Mouse (Mus musculus) lung, adult 2 months (tissue): ENCODE measurements at regions not wholly inside any gene's neighbourhood (a gene's known extent, or its start where the extent isn't known, plus 50 kb on each side); places are given as distances from the start of the nearest gene placed in this dataset.
A peak's percentile ranks its signal among the peaks of the same experiment; 100 is the strongest.
"Not testable (repeated sequence)": the region's sequence is repeated elsewhere in the genome, so short reads cannot be mapped to it uniquely, and the experiment has no call there.

Source experiments
- DNase-seq: peaks from one replicate; pipeline ENCODE4 v3.0.0; 2022
- H3K4me1 ChIP-seq: fragments of 200-500 bp; 2 replicates; pipeline ENCODE4 v1.6.1; 2011; ENCODE audit warnings: low read length; ENCODE audit not compliant: control insufficient read depth, insufficient read depth
- H3K4me3 ChIP-seq: fragments of 200-500 bp; replicated peaks from 2 replicates; pipeline ENCODE3; 2011; ENCODE audit warnings: low read depth, mild to moderate bottlenecking, control low read depth, low read length; ENCODE audit errors: extremely low read depth
- CTCF ChIP-seq: fragments of 200-500 bp; IDR thresholded peaks from 2 replicates; pipeline ENCODE4 v1.5.1; 2011; ENCODE audit warnings: mild to moderate bottlenecking, low read length, control low read depth; ENCODE audit not compliant: insufficient read depth
- POLR2A ChIP-seq: fragments of 200-500 bp; IDR thresholded peaks from 2 replicates; pipeline ENCODE4 v1.6.1; 2011; ENCODE audit warnings: low read depth, mild to moderate bottlenecking, control low read depth, low read length, borderline replicate concordance; ENCODE audit errors: extremely low read depth
- WGBS: fragments of 180-500 bp; shearing (Covaris S2); methylation state at CpG from one replicate; pipeline ENCODE4 v1.1.7; 2018; 5-methylcytosine and 5-hydroxymethylcytosine counted together

DNA sequence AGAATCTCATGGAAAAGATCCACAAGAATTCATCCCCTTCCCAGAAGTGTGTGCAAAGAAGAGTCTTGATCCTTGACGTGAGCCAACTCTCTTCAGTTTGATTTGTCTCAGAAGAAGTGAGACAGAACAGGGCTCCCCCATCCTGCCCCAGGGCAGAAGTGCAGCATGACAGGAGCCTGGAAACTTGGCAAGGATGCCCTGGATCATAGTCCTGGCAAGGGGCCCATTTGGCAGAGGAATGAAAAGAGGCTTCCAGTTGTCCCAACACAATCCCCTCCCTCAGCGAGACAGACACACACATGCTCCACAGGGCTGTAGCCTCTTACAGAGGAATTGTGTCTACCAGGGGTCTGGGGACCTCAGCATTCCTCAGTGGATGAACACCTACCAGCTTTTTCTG, 102.7 kb downstream of the Ptpn20 start:
- no peak for TF ChIP-seq CTCF
- TF ChIP-seq POLR2A, result no peak
- Histone ChIP-seq H3K4me1 (0 out of 2 replicates have a peak, but pooled peaks cover 3% of the 10 kb centered on the region), H3K4me3 (no peak overlapping the region)
- DNase-seq, result no peak
- 31% methylated on average over 2 of the region's 2 CpGs for WGBS

- 73% methylated on average over 2 of the region's 2 CpGs for WGBS
- TF ChIP-seq POLR2A (no peak), CTCF (no peak)
- no peak overlapping the region for H3K4me3 ChIP-seq
- DNase-seq, result no peak
- H3K4me1 ChIP-seq, result no peaks in the 10 kb centered on the region
Measured at GRCm38 (mm10) chr14:33694224-33694623, 105.2 kb downstream of the Ptpn20 start.

DNA sequence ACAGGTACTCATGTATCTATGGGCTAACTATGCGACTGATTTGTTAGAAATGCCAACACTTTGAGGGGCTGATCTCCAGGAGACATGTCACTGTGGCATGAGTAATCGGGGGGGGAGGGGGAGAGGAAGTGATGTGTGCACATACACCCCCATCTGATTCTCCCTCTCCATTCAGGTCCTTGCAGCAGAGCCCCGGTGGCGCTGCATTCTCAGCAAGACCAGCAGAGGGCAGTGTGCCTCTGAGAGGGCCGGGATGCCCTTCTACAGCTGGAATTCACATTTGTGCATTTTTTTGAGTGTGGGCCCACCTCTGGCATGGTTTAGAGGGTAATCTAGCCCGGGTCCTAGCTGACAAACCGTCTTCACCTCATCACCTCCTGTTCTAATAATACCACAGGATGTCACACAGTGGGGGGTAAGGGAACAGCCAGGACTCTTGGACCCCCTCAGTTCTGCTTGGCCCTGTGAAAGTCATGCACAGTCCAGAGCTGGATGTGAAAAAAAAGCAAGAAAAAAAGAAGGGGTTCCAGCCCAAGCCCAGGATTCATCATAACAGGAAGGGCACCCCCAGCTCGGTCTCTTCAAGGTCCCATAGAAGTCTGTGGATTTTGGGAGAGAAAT, 106.5 kb downstream of the Ptpn20 start:
- WGBS, result 14% methylated on average over 8 of the region's 8 CpGs
- DNase-seq, result peak; percentile 64
- peak; percentile 81 for TF ChIP-seq CTCF
- TF ChIP-seq POLR2A, result no peak
- Histone ChIP-seq H3K4me3 (no peak overlapping the region), H3K4me1 (no peaks in the 10 kb centered on the region)

DNA sequence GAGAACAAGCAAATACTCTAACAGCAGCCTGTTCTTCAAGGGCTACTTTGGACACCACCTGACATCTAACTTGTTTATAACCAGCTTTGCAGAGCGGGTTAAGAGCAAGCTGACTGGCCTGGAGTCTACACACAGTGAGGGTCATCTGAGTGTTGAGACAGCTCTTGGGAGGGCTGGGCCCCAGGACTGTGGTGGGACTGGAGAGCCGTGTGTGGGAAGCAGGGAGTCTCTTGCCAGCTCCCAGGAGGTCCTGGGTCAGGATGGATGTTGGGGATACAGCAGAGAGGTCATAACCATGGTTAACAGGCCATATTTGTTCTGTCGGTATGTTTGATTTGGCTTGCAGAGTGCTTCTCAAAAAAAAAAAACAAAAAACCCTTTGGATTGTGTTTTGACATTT, 107.8 kb downstream of the Ptpn20 start:
- 60% methylated on average over 3 of the region's 3 CpGs for WGBS
- Histone ChIP-seq H3K4me3 (no peak overlapping the region), H3K4me1 (no peaks in the 10 kb centered on the region)
- DNase-seq, result no peak
- TF ChIP-seq POLR2A (no peak), CTCF (no peak)

GRCm38 (mm10) chr14:33699777-33700438, 110.9 kb downstream of the Ptpn20 start:
- no peak overlapping the region for H3K4me3 ChIP-seq
- TF ChIP-seq CTCF (no peak), POLR2A (no peak)
- no peak for DNase-seq
- 85% methylated on average over 13 of the region's 13 CpGs for WGBS
- H3K4me1 ChIP-seq, result no peaks in the 10 kb centered on the region

- no peak for DNase-seq
- H3K4me3 ChIP-seq, result no peak overlapping the region
- no peaks in the 10 kb centered on the region for H3K4me1 ChIP-seq
- 74% methylated on average over 6 of the region's 6 CpGs for WGBS
- TF ChIP-seq POLR2A (no peak), CTCF (no peak)
Measured at GRCm38 (mm10) chr14:33707661-33708297, 118.8 kb downstream of the Ptpn20 start.

- DNase-seq, result no peak
- Histone ChIP-seq H3K4me1 (no peaks in the 10 kb centered on the region), H3K4me3 (no peak overlapping the region)
- TF ChIP-seq POLR2A (no peak), CTCF (no peak)
- WGBS, result 89% methylated on average over 4 of the region's 4 CpGs
Measured at GRCm38 (mm10) chr14:33708298-33708665, 119.3 kb downstream of the Ptpn20 start.

GRCm38 (mm10) chr14:33712458-33712857, 123.5 kb downstream of the Ptpn20 start:
- 94% methylated on average over 1 of the region's 1 CpGs for WGBS
- DNase-seq, result no peak
- Histone ChIP-seq H3K4me1 (no peaks in the 10 kb centered on the region), H3K4me3 (no peak overlapping the region)
- TF ChIP-seq POLR2A, result no peak
- no peak for TF ChIP-seq CTCF

- H3K4me1 ChIP-seq, result no peaks in the 10 kb centered on the region
- no peak for DNase-seq
- TF ChIP-seq CTCF, result no peak
- TF ChIP-seq POLR2A, result no peak
- H3K4me3 ChIP-seq, result no peak overlapping the region
- WGBS, result 54% methylated on average over 6 of the region's 6 CpGs
Measured at GRCm38 (mm10) chr14:33719651-33720050, 130.6 kb downstream of the Ptpn20 start.

- not testable (repeated sequence) for H3K4me1 ChIP-seq, H3K4me3 ChIP-seq, DNase-seq
- 80% methylated on average over 5 of the region's 5 CpGs for WGBS
Measured at GRCm38 (mm10) chr14:33722379-33723145, 133.6 kb downstream of the Ptpn20 start.
